Mouse (Mus musculus) adrenal gland, adult 18-20 months (tissue): ENCODE measurements around the gene Cngb1. TPM values are rescaled to one million over a fixed set of nuclear protein-coding genes. Genes with fewer than 3 reads are reported as not detected.

Experiments
- DNase-seq, 2 experiments: peaks; one replicate each; pipeline ENCODE4 v3.0.0; 2021 to 2022; ENCODE audit warnings: low spot score in 2 of 2
- total RNA-seq, 2 experiments: library from RNA; stranded (reverse); gene quantifications; 1 replicate in 1 of 2; 2 replicates in 1 of 2; pipeline ENCODE4 v1.2.3; 2021

Cngb1 gene
- total RNA-seq, 2 experiments from 2014 or later: 0.20 to 0.22 TPM

- DNase-seq: no peak
These were observed 18.3 kb upstream of the Cngb1 start for GRCm38 (mm10) chr8:95324646-95325045.

GRCm38 (mm10) chr8:95323201-95323600 lies 16.8 kb upstream of the Cngb1 start:
- no peak for DNase-seq

- peak; percentile 53 to 58 for DNase-seq
These were observed 14.1 kb upstream of the Cngb1 start for GRCm38 (mm10) chr8:95320224-95321139.

GRCm38 (mm10) chr8:95315350-95315749 lies 9.0 kb upstream of the Cngb1 start:
- DNase-seq: no peak

- DNase-seq: no peak
These were observed 8.3 kb upstream of the Cngb1 start for GRCm38 (mm10) chr8:95314707-95315106.

- no peak for DNase-seq
These were observed 7.5 kb upstream of the Cngb1 start for GRCm38 (mm10) chr8:95313857-95314256.

- peak; percentile 52 to 53 for DNase-seq
These were observed 6.5 kb upstream of the Cngb1 start for GRCm38 (mm10) chr8:95312836-95313235.

GRCm38 (mm10) chr8:95310342-95310970 lies 4.1 kb upstream of the Cngb1 start, which contains the start of gene Tepp:
Gene Tepp, plus strand, starts transcription at chr8:95310566.
- DNase-seq: no peak

- DNase-seq: no peak
These were observed 859 bp downstream of the Cngb1 start for GRCm38 (mm10) chr8:95305526-95305925.

GRCm38 (mm10) chr8:95302410-95302809 lies 4.0 kb downstream of the Cngb1 start:
- DNase-seq: no peak

- no peak for DNase-seq
These were observed 12.5 kb downstream of the Cngb1 start for GRCm38 (mm10) chr8:95293891-95294290.

GRCm38 (mm10) chr8:95293172-95293571 lies 13.2 kb downstream of the Cngb1 start:
- DNase-seq: peak; percentile 65 to 76

GRCm38 (mm10) chr8:95289066-95289650 lies 17.2 kb downstream of the Cngb1 start:
- no peak for DNase-seq

- DNase-seq: no peak
These were observed 24.9 kb downstream of the Cngb1 start for GRCm38 (mm10) chr8:95281493-95281892.

GRCm38 (mm10) chr8:95272871-95273270 lies 33.5 kb downstream of the Cngb1 start:
- no peak for DNase-seq

- DNase-seq: no peak
These were observed 34.5 kb downstream of the Cngb1 start for GRCm38 (mm10) chr8:95271841-95272240.

- DNase-seq: no peak
These were observed 35.9 kb downstream of the Cngb1 start for GRCm38 (mm10) chr8:95270501-95270900.

GRCm38 (mm10) chr8:95262181-95262580 lies 44.2 kb downstream of the Cngb1 start:
- no peak for DNase-seq

- no peak for DNase-seq
These were observed 50.8 kb downstream of the Cngb1 start for GRCm38 (mm10) chr8:95255611-95256010.

- DNase-seq: peak; percentile 96
These were observed 51.6 kb downstream of the Cngb1 start for GRCm38 (mm10) chr8:95254564-95255434.

GRCm38 (mm10) chr8:95252056-95252455 lies 54.3 kb downstream of the Cngb1 start:
- no peak for DNase-seq
